Mouse (Mus musculus) mature B cell (primary cell): ENCODE measurements around the gene St6gal1.
"Not testable (repeated sequence)": the region's sequence is repeated elsewhere in the genome, so short reads cannot be mapped to it uniquely, and the experiment has no call there.

Experiments used
- in situ Hi-C: fragments of 300-500 bp; cut with MboI; formaldehyde crosslinking; loops from 2 replicates; pipeline ENCODE4 v1.14.3; 2019

St6gal1 gene

GRCm38 (mm10) chr16:23224671-23225068 is at the start of gene St6gal1:
Gene St6gal1, plus strand, starts transcription at chr16:23224740.
- in situ Hi-C loops = loop anchor here (10.0 kb wide), 1 partner anchor 120 kb away; the partner anchor contains the start of gene Eif4a2

- in situ Hi-C loops = no loop called here
These were observed 49.7 kb upstream of the St6gal1 start for GRCm38 (mm10) chr16:23174855-23175254.

GRCm38 (mm10) chr16:23175956-23176355 is 48.6 kb upstream of the St6gal1 start:
- in situ Hi-C loops = no loop called here

GRCm38 (mm10) chr16:23177856-23178255 is 46.7 kb upstream of the St6gal1 start:
- in situ Hi-C loops = no loop called here

- in situ Hi-C loops = no loop called here
These were observed 45.7 kb upstream of the St6gal1 start for GRCm38 (mm10) chr16:23178796-23179195.

- in situ Hi-C loops = not testable (repeated sequence)
These were observed 45.1 kb upstream of the St6gal1 start for GRCm38 (mm10) chr16:23179436-23179835.

GRCm38 (mm10) chr16:23181054-23181453 is 43.5 kb upstream of the St6gal1 start:
- in situ Hi-C loops = no loop called here

- in situ Hi-C loops = no loop called here
These were observed 43.1 kb upstream of the St6gal1 start for GRCm38 (mm10) chr16:23181487-23181886.

- in situ Hi-C loops = no loop called here
These were observed 42.5 kb upstream of the St6gal1 start for GRCm38 (mm10) chr16:23181942-23182597.

GRCm38 (mm10) chr16:23185824-23186223 is 38.7 kb upstream of the St6gal1 start:
- in situ Hi-C loops = no loop called here

- in situ Hi-C loops = no loop called here
These were observed 38.1 kb upstream of the St6gal1 start for GRCm38 (mm10) chr16:23186418-23186817.

- in situ Hi-C loops = no loop called here
These were observed 36.6 kb upstream of the St6gal1 start for GRCm38 (mm10) chr16:23187983-23188382.

GRCm38 (mm10) chr16:23189612-23190011 is 34.9 kb upstream of the St6gal1 start:
- in situ Hi-C loops = no loop called here

GRCm38 (mm10) chr16:23191560-23192242 is 32.8 kb upstream of the St6gal1 start:
- in situ Hi-C loops = no loop called here

- in situ Hi-C loops = no loop called here
These were observed 28.9 kb upstream of the St6gal1 start for GRCm38 (mm10) chr16:23195618-23196017.

GRCm38 (mm10) chr16:23196296-23196695 is 28.2 kb upstream of the St6gal1 start:
- in situ Hi-C loops = no loop called here

GRCm38 (mm10) chr16:23196791-23197190 is 27.7 kb upstream of the St6gal1 start:
- in situ Hi-C loops = no loop called here

- in situ Hi-C loops = no loop called here
These were observed 23.0 kb upstream of the St6gal1 start for GRCm38 (mm10) chr16:23201498-23201897.

GRCm38 (mm10) chr16:23214314-23214713 is 10.2 kb upstream of the St6gal1 start:
- in situ Hi-C loops = no loop called here

- in situ Hi-C loops = no loop called here
These were observed 9.2 kb upstream of the St6gal1 start for GRCm38 (mm10) chr16:23215241-23215900.

- in situ Hi-C loops = no loop called here
These were observed 8.2 kb upstream of the St6gal1 start for GRCm38 (mm10) chr16:23216366-23216765.

GRCm38 (mm10) chr16:23218313-23218712 is 6.2 kb upstream of the St6gal1 start:
- in situ Hi-C loops = no loop called here
